Mouse (Mus musculus) spleen, adult 12 weeks (tissue): Measurements from ENCODE around the gene Hectd4.

Source experiments
- DNase-seq: peaks from one replicate; pipeline ENCODE4 v3.0.0; 2022; ENCODE audit warnings: low spot score

The Hectd4 gene

DNA sequence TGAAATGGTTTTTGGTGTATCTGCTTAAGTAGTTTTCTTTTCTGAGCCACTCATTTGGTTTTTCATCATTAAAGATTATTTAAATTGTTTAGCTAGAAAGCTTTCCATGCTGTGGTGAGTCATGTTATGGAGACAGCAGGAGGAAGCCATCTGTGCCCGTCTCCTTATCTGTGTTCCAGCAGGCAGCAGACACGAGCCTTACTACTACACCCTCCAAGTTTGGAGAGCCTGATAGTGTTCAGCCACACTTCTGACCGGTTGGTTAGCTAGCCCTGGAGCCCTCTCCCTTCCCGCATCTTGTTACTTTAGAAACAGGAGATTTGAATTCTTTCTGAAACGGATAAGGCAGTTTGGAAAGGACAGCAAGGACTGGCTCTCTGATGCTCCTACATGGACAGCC is 16.2 kb downstream of the Hectd4 start:
- DNase-seq, result peak; percentile 62

DNA sequence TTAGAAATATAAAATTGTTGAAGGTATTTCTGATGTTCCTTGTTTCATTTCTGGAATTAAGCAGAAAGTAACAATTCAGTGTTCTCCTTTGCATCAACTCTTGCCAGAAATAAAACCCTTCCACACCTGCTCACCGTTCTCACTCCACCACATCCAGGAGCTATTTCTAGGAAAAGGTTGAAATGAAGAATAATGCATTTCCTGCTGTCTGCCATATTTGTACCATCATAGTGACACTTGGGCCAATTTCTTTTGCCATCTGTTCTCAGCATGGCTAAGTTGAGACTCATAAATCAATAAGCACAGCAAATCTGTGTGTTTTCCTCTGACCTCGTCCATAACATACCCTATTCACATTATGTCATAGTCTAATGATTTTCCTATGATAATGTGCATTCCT is 18.2 kb downstream of the Hectd4 start:
- no peak for DNase-seq

DNA sequence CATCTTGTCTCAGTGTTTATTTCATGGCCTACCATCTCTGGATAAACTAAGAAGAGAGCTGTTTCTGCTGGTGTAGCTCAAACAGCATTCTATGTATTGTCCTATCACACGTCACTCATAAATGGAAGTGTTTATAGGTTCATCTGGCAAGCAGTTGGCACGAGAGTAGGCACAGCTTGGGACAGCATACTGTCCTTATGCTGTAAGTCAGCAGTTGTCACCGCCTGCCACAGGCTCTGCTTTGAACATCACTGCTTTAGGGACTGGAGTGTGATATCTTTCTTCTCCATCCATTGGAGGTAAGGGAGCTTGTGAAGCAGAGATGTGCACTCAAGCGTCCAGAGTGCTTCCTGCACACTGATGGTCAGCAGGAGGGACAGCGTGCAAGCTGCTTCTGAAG is 19.8 kb downstream of the Hectd4 start:
- DNase-seq, result no peak

DNA sequence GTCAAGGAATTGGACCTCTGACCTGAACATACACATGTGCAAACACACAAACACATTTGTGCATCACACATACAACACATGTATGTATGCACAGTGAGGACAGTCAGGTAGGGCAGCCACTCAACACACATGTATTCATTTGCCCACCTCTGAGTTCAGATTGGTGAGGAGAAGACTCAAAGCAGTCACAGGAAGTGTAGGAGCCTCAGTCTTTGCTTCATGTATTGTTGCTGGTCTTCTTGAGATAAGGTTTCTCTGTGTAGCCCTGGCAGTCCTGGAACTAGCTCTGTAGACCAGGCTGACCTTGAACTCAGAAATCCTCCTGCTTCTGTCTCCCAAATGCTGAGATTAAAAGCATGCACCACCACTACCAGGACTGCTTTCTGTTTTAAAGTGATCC is 21.2 kb downstream of the Hectd4 start:
- no peak for DNase-seq

DNA sequence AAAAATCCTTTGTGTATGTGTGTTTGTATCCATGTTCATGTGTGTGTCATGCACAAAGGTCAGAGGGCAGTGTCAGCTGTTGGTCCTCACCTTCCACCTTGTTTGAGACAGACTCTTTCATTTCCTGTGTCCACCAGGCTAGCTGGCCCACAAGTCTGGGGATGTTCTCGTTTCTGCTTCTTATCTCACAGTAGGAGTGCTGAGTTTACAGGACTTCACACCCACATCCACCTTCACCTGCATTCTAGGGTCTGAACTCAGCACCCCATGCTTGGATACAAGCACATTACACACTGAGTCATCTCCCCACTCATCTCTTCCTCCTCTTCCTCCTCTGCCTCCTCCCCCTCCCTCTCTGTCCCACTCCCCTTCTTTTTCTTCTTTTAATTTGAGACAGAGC is 22.2 kb downstream of the Hectd4 start:
- DNase-seq, result no peak

DNA sequence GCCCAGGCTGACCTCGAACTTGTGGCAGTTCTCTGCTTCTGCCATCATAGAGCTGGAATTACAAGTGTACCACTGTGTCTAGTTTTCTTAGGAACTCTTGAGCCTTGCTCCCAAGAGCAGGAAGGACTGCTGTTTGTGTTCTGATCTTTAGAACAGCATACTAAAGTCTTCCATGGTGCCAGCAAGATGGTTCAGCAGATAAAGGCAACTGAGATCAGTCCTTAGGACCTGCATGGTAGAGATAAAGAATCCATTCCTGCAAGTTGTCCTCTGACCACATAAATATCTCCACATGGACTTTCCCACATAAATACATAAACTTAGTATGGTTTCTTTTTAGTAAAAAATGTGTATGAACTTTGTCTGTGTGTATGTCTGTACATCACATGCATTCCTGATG is 22.7 kb downstream of the Hectd4 start:
- DNase-seq, result no peak

- no peak for DNase-seq
These were observed 23.8 kb downstream of the Hectd4 start for GRCm38 (mm10) chr5:121243676-121244364.

GRCm38 (mm10) chr5:121244365-121244731 is 24.3 kb downstream of the Hectd4 start:
- no peak for DNase-seq

GRCm38 (mm10) chr5:121245201-121245600 is 25.2 kb downstream of the Hectd4 start:
- no peak for DNase-seq

- no peak for DNase-seq
These were observed 28.9 kb downstream of the Hectd4 start for GRCm38 (mm10) chr5:121248766-121249394.

DNA sequence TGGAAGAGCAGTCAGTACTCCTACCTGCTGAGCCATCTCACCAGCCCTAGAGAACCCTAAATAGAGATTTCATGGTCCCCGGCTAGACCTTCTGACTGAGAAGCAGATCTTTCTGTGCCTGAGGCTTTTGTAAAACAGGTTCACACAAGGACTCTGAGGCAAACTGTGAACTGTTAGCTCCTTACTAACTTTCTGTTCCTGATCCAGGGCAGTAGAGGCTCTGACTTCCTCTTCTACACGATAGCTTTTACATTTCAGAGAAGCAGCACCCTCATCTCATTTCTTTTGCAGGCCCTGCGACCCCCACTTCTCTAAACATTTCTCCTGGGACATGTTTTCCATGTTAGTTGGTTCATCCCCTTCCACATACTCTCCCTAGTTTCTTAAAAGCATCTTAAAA is 29.7 kb downstream of the Hectd4 start:
- DNase-seq, result no peak

DNA sequence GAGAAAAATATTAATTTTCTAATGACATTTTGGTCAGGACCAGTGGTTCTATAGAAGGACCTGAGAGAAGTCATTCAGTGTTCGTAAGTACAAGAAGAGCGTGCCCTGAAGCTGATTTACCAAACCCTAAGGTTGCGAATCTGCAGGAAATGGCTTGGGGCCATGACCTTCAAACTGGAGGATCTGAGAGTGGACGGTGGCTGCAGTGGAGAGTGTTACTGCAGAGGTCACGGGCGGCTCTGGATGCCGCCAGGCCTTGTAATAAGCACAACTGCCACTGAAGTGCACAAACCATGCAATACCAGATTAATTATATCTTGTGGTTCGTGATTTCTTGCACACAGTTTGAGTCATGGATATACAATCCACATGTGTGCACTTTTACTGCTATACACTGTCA is 31.8 kb downstream of the Hectd4 start:
- DNase-seq, result no peak

DNA sequence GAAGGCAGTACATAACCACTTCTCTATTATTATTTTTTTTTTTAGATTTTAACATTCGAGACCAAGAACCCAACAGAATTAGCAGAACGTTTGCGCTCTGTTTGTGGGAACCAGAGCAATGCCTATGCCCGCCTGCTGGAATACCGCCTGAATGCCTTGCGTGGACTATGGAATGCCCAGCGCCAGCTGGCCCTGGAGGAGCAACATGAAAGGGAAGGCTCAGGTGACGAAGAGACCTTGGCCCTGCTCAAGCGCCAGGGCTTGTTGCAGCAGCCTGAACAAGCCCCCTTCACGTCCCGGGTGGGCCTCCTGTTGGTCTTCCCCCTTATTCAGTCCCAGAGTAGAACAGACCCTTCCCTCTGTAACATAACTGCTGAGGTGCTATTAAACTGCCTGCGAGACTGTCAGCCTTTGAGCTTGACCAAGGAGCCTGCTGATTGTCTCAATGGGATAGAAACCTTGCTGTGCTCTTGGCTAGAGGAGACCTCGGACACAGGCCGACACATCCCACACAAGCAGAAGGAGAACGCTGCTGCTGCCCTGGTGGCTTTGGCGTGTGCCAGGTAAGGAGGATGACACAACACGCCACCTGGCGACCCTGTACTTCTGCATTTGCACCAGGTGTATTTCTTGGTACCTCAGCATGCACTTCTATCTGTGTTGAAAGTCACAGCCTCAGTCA is 33.9 kb downstream of the Hectd4 start:
- no peak for DNase-seq

DNA sequence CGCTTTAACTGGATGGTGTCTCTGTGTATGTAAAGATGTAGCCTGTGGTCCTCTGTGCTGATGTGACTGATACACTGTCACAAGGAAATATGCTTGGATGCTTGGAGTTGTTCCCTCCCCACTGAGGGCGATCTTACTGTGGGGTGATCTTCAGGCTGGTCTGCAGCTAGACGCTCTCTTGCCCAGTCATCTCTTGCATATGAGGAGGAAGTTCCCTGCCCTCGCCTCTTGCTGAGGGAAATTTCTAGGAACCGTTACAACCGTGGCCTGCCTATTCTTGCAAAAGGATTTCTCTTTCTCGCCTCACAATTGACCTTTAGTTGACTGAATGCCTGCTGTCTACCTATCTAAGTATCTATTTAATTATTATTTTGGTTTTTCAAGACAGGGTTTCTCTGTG is 35.0 kb downstream of the Hectd4 start:
- DNase-seq, result no peak

DNA sequence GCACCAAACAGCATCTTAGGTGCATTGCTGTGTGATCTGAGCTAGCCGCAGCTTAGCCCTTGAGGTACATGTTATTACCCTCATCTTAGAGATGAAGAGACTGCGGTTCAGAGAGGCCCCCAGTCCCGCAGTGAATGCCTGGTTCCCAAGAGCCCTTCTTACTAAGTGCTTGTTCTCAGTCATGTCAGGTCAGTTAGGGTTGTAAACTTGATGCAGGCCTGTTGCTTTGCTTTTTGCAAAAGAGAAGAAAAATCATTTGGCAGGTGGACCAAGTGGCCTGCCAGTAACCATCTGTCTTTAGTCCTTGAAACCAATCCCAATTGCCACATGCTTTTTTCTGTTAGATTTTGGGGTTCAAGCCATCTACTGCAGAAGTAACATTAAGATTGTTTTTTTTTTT is 41.8 kb downstream of the Hectd4 start:
- DNase-seq, result no peak

DNA sequence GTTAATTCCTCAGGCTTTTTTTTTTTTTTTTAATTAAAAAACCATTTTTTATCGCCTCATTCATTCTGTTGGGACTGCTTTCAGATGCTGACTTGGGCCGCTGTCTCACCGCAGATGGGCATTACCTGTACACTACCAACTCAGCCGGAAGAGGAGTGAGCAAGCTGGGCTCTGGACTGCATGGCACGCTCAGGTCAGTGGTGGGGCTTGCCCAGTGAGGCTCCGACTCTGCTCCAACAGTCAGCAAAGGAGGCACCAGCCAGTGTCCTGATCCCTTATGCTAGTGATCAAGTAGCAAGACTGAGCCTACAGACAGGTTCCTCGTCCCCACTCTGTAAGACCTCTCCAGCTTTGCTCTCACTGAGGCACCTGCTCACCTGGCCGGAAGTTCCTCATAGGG is 42.4 kb downstream of the Hectd4 start:
- no peak for DNase-seq

DNA sequence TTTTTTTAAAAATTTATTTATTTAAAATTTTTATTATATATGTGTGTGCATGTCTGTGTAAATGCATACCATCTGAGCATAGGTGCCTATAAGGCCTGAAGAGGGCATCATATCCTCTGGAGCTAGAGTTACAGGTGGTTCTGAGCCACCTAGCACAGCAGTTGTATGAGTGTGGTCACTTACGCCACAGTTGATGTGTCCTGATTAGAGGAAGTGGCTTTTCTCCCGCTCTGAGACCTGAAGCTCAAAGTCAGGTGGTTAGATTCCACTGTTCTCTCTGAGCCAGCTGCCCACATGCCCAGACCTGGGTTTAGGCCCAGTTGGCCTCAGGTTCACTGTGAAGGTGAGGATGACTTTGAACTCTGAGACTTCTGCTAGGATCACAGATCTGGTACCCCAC is 44.6 kb downstream of the Hectd4 start:
- no peak for DNase-seq

DNA sequence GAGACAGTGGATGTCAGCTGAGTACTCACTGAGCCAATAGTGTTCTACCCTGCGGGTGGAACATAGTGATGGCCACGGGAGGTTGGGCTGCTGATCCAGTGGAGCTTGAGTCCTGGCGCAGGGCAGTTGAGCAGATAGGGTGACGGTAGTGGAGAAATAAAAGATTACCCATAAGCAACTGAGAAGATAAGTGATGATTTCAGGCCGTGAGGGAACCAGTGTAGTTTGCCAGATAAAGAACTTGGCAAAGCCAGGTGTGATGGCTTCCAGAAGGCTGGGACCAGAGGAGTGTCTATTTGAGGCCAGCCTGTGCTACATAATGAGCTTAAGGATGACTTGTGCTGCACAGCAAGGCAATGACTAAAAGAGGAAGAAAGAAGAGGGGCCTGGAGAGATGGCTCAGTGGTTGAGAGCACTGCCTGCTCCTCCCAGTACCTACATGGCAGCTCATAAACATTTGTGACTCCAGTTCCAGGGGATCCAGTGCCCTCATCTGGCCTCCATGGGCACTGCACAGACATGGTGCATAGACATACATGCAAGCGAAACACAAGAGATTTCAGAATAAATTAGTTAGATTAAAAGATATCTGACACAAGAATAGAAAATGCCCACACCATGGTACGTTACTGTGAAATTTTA is 46.8 kb downstream of the Hectd4 start:
- DNase-seq, result peak; percentile 43

DNA sequence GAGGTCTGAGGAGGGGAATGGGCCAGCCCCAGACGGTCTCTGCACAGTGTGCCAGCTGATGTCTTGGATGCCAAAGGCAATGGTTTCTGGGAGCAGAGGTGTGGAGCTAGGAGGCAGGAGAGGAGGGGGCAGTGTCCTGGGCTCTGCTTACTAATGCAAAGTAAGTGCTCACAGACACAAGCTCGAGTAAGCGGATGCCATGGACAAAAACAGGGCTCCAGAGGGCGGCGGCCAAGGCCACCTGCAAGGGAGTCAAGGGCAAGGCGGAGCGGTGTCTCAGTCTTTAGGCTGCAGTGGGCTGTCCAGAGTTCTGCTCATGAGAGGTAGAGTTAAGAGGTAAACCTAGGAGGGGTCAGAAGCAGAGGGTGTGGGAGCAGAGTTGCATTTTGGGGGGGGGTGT is 51.0 kb downstream of the Hectd4 start:
- no peak for DNase-seq

DNA sequence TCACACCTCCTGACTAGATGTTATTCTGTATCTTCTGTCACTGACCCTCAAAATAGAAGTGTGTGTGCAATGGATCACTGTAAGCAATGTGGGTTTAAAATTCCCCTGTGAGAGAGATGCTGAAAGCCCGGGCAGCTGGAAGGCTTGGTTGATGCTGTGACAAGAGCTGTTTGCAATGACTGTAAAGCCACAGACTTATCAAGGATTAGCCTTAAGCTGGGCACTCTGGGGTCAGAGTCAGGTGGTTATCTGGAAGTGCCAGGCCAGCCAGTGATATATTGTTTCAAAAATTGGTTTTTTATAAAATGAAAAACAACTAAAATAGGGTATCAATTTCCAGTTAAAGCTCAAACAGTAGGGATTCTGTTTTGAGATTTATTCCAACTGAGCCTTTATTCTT is 56.8 kb downstream of the Hectd4 start:
- DNase-seq, result no peak

- no peak for DNase-seq
These were observed 60.4 kb downstream of the Hectd4 start for GRCm38 (mm10) chr5:121280456-121280855.

DNA sequence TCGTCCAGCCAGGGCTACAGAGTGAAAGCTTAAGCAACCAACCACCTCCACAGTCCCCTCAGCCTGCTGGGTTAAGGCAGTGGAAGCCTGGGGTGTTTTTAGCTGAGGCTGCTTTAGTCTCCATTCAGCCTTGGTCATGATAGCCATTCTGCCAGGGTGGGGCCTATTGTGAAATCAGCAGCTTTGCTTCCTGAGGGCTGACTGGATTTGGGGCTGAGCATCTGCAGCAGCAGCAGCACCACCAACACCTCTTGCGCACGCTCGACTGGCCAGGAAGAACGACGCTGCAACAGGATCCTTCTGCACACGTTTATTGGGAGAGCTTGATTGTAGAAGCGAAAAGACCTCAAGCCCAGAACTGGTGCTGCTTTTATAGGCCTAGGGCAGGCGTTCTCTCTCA is 63.0 kb downstream of the Hectd4 start:
- DNase-seq, result no peak

- DNase-seq, result no peak
These were observed 64.8 kb downstream of the Hectd4 start for GRCm38 (mm10) chr5:121284816-121285215.
